Mouse (Mus musculus): ENCODE measurements around the gene Prr5.

The Prr5 gene

DNA sequence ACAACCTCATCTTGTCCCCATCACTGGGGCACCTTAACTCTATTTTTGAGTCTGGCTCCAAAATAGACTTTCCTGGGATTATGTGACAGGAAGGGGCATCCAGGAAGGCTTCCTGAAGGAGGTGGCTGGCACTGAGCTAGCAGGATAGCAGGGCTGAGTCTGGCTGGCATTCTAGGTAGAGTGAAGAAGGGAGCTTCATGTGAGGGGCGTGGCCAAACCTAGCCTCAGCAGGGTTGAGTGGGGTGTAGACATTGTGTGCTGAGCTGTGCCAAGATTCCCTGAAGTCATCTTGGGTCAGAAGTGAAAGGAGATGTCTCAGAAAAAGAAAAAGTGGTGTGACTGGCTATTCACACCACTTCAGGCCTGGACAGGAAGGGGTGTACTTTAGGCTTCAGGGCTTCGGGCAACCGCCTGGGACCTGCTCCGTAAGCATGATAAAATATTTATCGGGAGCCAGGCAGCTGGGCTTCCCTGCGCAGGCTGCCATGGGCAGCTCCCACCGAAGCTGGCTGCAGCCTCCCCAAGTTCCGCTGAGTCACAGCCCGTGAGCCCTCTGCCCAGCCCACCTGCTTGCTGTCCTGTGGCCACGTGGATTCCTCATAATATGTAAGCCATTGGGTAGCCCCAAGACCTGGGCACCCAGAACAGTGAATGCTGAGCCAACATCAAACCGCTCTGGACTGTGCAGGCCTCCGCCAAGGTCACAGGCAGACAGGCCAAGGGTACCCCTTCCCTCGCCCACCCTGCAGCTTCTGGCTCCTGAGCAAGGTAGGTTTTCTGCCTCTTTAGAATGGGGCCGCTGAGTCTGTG lies at the start of gene Prr5:
Gene Prr5 (plus strand): TSS at position 683 of the 810 bp plus-strand sequence.
- DNase-seq = no peak

DNA sequence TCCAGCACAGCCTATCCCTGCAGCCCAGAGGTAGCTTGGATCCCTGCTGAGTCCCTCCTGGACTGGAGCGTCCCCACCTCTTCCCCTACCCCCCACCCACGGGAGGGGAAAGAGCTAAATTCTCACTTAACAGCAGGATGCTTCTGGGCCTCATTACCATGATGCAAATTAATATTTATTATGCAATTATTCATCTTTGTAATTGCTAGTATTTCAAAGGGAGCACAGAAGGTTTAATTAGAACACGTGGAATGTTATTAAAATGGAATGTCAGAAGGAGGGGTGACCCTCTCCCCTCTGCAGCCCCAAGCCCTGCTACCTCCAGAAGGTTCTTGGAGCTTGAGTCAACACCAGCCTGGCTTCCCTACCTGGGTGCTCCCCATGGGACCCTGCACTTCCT lies 49.4 kb upstream of the Prr5 start:
- DNase-seq = no peak

DNA sequence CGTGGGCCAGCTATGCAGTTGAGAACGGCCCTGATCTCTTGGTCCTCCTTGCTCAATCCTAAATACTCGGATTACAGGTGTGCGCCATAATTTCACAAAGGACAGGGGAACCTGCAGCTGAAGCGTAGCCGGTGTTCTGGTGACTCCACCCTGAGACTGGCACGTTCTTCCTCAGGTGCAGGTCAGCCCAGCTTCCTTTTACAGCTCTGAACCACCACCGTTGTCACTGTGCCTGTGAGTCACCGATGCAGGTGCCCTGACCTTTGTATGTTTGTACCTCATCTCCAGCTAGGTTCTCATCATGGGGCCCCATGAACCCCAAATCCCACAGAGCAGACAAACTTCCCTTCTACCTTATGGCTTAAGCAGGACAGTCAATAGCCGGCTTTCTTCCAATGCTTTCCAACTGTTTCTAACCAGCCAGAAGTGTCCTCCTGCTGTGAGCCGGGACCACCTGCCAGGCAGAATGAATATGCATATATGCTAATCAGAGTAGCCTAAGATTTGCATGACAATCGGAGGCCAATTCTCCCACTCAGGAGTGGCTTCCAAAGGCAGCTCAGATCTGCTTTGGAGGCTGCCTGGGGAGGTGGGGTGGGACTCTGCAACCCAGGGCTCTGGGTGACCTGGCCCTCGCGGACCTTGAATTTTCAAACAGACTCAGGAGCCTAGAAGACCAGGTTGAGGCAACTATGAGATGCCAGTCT lies 47.5 kb upstream of the Prr5 start:
- DNase-seq = no peak

DNA sequence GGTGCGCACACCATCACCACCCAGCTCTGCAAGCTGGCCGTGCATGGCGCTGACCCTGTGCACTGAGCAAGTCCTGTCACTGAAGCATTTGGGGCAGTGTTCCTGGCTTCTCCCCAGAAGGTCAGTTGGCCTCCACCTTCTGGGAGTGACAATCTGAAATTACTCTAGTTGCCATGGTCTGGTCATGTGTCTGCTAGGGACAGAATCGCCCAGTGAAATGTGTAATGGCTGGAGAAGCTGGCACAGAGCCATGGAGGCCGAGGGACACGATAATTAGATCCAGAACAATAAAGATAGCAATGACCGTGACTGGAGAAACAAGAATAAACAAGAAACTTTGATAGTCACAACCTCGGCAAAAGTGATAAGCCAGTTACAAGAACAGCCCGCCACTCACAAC lies 44.5 kb upstream of the Prr5 start:
- no peak for DNase-seq

DNA sequence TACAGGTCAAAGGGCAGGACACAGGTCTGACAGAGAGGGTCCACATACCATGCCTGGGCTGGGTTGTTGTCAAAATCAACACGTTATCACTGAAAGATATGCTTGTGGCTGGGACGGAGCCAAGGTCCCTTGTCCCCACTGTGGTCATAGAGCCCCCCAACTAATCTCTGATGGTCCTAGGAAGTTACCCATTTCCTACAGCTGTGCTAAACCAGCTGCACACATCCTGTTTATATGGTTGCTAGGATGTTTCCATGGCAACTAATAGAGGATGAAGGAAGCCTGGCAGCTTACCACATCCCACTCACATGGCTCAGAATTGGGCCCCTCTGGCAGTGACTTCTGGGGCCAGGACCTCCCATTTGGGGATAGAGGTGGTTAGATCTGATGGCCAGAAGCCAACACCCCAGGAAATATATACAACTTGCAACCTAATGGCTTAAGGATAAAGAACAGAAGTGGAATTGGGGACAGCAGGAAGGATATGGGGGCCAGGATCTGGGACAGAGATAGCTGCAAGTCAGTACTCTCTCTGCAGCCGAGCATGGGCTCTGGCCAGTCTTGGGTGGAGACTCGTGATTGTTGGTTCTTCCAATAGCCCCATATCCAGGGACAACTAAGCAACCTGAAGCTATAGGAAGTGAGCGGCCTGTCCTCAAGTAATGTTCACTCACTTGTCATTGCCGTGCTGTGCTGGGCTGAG lies 43.6 kb upstream of the Prr5 start:
- DNase-seq = no peak

DNA sequence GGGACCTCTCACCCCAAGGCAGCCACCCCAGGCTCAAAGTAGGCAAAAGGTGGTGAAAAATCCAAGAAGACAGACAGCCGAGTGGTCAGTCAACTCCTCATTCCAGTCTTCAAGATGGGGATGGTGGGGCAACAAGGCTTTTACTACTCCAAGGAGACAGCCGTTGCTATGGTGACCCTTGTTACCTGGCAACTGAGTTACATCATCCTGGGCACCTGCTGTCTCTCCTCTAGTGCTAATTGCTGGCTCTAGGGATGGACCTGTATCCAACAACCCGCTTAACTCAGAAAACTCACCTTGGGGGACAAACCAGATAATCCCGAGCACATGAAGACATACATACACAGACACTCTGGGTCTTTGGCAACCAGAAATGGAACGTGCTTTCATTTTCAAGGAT lies 42.1 kb upstream of the Prr5 start:
- no peak for DNase-seq

DNA sequence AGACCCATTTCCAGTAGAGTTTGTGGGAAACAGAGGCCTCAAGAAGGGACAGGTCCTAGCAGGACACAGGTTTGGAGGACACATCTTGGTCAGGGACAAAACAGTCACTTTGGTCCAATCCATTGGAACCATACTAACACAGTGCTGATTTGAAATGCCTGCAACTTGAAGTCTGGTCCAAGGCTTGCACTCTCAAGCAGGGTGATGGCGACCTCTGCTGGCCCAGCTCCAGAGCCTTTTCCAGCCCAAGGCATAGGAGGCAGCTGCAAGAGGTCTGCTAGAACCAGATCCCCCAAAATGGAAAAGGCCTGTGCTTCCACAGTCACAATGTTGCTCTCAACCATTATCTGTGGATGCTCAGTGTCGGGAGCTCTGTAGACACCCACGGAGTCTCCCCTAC lies 39.7 kb upstream of the Prr5 start:
- peak in 1 of 2 experiments; percentile 16 for DNase-seq

DNA sequence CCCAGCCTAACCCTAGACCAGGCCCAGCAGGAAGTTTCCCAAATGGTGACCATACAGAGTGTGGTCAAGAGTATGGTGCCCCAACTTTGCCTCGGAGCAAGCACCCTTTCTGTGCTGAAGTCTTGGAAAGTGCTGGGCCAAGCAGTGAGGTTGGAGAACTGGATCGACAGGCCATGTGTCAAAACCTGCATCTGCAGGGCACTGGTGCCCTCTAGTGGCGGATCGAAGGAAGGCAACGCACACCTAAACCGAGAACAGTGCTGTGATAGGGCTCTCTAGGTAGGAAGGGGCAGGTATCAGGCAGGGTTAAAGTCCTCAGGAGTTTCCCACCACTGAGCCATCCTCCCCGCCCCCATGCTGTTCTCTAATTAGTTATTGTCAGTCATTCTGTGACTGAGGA lies 37.9 kb upstream of the Prr5 start:
- peak; percentile 82 to 84 for DNase-seq

DNA sequence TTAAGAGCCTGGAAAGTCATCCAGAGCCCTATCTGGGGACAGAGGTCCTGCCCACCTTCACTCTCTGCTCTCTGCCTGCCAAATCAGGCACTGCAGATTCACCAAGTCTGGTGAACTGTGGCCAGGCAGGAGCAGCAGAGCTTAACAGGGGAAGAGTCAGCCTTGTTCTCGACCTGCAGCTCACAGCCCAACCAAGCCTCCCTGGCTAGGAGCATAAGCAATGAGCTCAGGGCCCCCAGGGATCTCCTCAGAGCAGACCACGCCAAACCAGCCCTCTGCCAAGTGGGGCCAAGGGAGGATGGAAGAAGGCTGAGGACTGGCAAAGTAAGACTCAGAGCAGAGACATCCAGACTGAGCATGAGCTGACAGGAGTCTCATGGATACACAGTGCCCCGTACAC lies 35.1 kb upstream of the Prr5 start:
- no peak for DNase-seq

DNA sequence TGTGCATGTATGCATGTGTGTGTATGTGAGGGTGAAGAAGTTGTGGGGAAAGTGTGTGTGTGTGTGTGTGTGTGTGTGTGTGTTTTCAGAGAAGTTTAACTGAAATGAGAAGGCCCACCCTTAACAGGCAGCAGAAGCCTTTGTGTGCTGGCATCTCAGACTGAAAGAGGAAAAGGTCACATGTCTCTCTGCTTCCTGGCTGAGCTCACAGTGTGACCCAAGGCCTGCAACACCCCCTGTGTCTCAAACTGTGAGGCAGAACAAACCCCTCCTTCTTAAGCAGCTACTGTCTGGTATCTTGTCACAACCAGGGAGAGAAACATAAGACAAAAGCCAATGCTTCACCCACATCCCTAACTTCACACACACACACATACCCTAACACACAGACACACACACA lies 31.0 kb upstream of the Prr5 start:
- DNase-seq = no peak

DNA sequence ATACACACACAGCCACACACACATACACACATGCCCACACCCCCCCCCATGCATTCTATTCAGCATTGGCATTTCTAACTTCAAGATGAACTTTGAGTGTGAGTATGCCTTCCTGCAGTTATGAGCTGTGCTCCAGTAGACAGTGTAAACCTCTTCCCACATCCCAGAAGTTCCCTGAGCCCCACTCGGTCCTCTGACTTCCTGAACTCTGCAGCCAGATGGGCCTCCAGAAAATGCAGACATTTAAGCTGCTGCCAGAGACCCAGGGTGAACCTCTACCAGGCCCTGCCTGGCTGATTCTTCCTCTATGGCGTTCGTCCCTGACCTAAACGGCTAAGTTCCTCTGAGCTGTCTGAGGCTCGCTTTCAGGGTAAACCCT lies 30.4 kb upstream of the Prr5 start:
- DNase-seq = no peak

DNA sequence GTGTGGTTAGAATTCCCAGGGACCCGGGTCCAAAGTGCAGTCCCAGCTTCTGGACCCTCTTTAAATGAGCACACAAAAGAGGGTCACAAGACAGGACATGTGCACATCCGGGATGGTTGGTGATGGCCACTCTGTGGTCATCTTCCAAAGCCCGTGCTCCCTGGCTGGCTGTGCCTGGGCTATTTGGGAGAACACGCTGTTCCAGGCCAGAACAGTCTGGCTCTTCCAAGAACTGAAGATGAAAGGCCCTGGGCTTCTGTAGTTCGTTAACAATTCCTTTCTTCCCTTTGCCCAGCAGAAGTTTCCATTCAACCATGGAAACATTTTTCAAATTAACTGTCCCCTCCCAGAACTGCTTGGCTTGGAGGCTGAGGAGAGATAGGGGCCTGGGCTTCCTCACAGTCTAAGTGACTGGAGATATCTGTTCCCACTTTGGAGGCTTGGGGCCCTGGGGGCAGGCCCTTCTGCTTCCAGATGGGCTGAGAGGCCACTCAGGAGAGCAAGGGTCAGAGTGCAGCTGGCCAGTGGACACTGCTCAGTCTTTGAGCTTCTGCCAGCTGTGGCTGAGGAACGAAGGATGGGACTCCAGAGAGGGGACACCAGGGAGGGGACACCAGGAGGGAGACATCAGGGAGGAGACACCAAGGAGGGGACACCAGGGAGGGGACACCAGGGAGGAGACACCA lies 29.8 kb upstream of the Prr5 start:
- no peak for DNase-seq

DNA sequence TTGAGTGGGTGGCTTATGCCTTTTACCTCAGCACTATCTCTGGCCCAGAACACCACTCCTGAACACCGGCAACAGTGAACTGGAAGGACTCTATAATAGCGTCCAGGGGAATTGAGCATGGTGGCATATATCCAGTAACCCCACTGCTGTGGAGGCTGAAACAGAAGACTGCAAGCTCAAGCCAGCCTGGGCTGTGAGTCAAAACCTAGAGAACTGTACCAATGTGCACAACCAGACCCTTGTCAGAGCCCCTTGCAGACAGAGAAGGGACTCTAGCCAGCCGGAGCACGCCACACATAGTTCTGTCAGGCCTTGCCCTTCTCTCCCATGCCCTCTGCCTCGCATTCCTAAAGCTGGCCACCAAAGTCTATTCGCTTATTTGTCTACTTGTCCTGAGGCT lies 28.7 kb upstream of the Prr5 start:
- DNase-seq = no peak

DNA sequence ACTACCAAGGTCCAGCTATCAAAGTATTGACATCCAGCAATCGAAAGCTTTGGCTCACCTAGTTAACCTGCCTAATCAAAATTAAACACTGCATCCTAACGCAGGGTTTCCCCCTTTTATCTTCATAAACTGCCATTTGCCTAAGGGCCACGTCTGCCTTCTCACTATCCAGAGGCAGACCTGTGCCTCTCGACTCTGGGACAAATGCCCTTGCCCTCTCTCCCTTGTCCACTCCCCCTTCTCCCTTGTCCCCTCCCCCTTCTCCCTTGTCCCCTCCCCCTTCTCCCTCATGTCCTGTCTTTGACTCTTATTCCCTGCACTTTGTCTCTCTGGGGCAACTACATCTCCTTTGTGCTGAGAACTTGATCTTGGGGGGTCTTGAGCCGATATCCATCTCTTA lies 28.3 kb upstream of the Prr5 start:
- DNase-seq = no peak

DNA sequence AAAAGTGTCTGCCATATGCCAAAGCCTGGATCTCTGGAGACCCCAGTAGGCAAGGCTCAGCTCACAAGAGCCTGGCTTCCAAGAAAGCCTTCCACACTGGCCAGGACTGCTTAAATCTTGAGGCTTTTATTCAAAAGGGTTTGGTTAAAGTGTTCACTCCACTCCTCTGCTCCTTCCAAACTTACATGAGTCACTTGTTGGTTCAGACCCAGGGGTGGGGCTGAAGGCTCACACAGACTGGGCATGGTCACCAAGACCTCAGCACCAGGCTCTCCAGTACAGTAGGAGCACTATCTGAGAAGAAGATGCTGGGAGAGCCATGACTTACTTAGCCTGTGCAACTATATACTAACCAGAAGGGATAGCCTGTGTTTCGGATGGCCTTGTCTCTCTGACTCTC lies 27.5 kb upstream of the Prr5 start:
- no peak for DNase-seq

DNA sequence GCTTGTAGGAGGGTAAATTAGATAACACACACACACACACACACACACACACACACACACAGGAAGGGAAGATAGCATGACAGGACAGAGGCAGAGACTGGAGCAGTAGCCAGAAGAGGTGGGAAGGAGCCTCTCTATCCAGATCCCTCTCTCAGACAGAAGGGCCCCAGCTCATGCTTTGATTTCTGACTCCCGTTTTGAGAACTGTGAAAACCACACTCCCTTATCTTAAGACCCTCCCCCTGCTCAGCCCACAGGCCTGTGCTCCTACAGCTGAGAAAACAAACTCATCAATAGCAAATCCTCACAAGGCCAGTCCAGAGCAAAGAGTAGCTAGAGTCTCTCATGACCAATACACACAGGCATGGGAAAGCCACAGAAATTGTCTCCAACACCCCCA lies 26.2 kb upstream of the Prr5 start:
- DNase-seq = no peak

DNA sequence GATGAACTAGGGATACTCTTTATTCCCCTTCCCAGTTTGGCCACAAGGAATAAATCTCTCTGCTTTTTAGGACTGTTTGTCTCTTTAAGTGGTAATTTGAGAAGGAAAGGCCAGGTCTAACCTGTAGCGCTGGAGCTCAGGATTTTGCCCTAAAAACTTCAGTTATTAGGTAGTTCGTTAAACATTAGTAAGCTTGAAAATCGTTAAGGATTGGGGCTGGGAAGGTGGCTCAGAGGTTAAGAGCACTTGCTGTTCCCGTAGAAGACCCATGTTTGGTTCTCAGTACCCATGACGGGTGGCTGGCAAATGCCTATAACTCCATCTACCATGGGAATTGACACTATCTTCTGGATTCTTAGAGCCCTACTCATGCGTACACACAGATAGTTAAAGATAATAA lies 17.9 kb upstream of the Prr5 start:
- no peak for DNase-seq

DNA sequence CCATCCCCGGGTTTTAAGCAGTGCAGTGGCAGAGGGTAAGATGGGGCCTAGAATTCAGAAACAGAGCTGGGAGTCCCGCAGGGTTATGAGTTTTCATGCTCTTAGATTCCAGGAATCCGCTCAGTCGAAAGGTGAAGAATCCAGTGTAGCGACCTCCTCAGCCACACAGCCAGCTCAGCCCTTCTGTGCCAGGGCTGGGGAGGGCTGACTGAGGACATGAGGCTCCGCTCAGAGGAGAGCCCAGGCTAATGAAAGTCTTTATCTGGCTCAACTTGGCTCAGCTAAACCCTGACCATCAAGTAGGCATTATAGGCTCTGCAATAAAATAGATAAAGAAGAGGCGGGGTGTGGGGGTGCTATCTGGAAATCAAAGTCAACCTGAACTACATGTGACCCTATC lies 16.3 kb upstream of the Prr5 start:
- DNase-seq = no peak

DNA sequence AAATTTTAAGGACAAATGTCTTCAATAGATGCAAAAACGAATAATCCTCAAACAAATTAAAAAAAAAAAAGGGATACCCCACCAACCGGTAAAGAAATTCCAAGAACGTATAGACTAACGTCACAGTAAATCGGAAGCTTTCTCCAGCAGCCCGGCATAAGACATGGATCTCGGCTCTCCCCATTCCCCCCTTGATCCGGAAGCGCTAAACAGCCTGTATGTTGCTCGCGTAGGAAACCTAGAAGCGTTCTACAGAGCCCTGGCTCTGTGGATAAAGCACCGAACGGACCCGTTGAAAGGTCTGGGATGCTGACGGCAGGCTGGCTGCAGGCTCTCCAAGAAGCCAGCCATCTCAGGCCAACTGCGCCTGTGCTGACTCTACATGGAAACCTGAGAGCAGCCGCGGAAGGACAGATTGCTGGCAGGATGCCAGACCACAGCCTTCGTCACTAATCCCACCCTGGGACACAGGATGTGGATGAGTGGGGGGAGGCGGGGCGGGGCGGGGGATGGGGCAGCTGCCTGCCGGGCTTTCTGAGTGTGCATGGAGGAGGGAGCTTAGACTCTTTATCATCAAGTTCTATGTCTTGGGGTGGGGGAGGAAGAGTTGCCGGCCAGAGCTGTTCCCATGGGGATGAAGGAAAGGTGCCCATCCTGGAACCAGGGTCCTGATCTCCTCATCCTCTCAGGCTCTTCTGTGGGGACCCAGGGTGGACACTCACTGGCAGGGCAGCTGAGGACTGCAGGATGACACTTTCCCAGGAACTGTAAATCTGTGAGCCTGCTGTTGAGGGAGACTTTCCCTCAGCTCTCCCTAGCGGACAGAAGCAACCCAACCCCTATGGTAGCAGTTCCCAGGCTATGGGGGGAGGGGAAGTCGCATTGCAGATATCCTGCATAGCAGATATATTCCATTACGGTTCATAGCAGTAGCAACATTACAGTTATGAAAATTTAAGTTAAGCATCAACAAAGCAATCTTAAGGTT lies 15.1 kb upstream of the Prr5 start:
- peak; percentile 44 to 48 for DNase-seq

DNA sequence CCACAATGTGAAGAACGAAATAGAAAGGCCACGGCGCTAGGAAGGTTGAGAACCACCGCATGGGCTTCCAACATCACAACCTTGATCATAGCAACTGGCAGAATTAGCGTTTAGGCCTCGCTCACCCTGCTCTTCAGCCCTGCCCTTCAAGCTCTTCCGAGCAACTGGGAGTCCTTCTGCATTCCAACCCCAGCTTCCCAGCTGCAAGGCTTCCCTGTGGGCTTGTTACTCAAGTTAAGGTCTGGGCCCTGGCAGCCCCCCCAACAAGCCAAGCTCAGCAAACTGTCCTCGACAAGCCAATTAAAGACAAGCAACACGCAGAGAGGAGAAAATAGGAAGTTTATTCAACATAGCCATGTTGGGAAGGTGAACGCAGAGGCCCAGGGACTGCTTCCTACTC lies 14.4 kb upstream of the Prr5 start:
- DNase-seq = no peak

DNA sequence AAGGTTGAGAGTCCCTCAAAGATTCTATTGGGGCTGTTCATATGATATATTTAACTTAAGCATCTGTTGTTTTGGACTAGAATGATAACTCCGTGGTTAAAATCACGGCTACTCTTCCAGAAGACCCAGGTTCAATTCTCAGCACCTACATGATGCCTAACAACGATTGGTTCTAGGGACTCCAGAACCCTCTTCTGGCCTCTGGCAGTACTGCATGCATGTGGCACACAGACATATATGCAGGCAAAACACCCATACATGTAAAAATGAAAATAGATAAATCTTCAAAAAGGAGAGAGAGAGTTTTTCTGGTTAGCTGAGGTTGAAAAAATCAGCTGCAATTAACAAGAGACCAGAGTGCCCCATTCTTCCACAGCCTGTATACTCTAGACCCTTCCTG lies 12.7 kb upstream of the Prr5 start:
- no peak for DNase-seq

DNA sequence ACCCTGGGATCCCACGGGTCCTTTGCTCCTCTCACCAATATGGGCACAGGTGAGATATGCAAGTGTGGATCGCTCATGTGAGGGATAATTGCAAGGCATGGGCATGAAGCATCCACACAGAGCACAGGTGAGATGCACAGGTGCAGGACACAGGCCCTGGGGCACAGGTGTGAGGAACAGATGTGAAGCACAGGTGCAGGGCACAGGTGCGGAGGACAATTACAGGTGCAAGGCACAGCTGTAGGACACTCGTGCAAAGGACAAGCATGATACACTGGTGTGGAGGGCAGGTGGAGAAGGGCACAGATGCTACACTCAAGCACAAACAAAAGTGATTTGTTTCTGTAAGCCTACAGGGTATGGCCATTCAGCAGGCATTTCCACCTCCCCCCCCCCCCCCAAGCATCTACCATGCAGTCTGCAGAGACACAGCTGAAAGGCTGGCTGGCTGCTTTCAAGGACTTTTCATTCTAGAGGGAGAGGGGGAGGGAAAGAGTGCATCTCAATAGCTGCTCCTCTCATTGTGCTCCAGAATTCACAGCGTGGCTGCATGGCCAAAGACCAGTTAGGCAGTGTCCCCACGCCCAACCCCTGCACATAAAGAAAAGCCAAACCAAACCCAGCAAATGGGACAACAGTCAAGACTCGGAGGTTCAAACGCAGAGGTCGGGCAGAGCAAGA lies 11.9 kb upstream of the Prr5 start:
- DNase-seq = no peak

All from cerebellum, postnatal 36 days (tissue).